Mouse (Mus musculus) CH12.LX (cell line): ENCODE measurements around the gene Ak9. TPM values are rescaled to one million over a fixed set of nuclear protein-coding genes. Genes with fewer than 3 reads are reported as not detected.

ENCODE experiments used
- DNase-seq: peaks from one replicate; pipeline ENCODE4 v3.0.0-alpha.2; 2013; ENCODE audit errors: extremely low read depth
- H3K27ac ChIP-seq: 2 replicates; pipeline ENCODE4 v1.5.1; 2012; ENCODE audit warnings: low read depth, mild to moderate bottlenecking, control low read depth, moderate library complexity; ENCODE audit not compliant: insufficient read depth
- H3K27me3 ChIP-seq: replicated peaks from 2 replicates; pipeline ENCODE3; 2012; ENCODE audit warnings: inconsistent platforms
- H3K36me3 ChIP-seq, 2 experiments: replicated peaks in 1 of 2; 2 replicates each; pipeline versions ENCODE3 to v1.6.1; 2012; ENCODE audit warnings: inconsistent platforms in 1 of 2, low read length in 1 of 2, mild to moderate bottlenecking in 1 of 2, mixed read lengths in 1 of 2, moderate library complexity in 1 of 2; ENCODE audit not compliant: control insufficient read depth in 1 of 2, insufficient read depth in 1 of 2
- H3K4me1 ChIP-seq, 2 experiments: 2 replicates each; pipeline ENCODE4 v1.6.1; 2012; ENCODE audit warnings: inconsistent platforms in 1 of 2, moderate library complexity in 1 of 2; ENCODE audit not compliant: insufficient read depth in 2 of 2, control insufficient read depth in 1 of 2
- H3K4me2 ChIP-seq: 2 replicates; pipeline ENCODE4 v1.6.1; 2012; ENCODE audit warnings: low read depth, mild to moderate bottlenecking, control low read depth; ENCODE audit not compliant: poor library complexity, insufficient read depth, severe bottlenecking
- H3K4me3 ChIP-seq, 3 experiments: fragments of 150-350 bp in 1 of 3; sonication (generic) in 1 of 3; replicated peaks in 1 of 3; 2 replicates each; pipeline versions ENCODE3 to v1.5.1; 2011 to 2012; ENCODE audit warnings: low read depth in 2 of 3, low read length in 2 of 3, mild to moderate bottlenecking in 2 of 3, moderate library complexity in 2 of 3, control low read depth in 1 of 3, improper control_type of control experiment in 1 of 3, inconsistent platforms in 1 of 3, mixed read lengths in 1 of 3; ENCODE audit not compliant: poor library complexity in 1 of 3
- H3K79me2 ChIP-seq: replicated peaks from 2 replicates; pipeline ENCODE4 v1.6.1; 2012; ENCODE audit warnings: mild to moderate bottlenecking, moderate library complexity; ENCODE audit not compliant: control insufficient read depth, poor library complexity, insufficient read depth, severe bottlenecking; ENCODE audit errors: extremely low read depth
- H3K9ac ChIP-seq: 2 replicates; pipeline ENCODE4 v1.6.1; 2012; ENCODE audit warnings: low read depth, mild to moderate bottlenecking, control low read depth, moderate library complexity; ENCODE audit not compliant: insufficient read depth
- H3K9me3 ChIP-seq: replicated peaks from 2 replicates; pipeline ENCODE3; 2012; ENCODE audit warnings: low read length, inconsistent platforms, mixed read lengths
- CTCF ChIP-seq, 2 experiments: IDR thresholded peaks in 1 of 2; conservative IDR thresholded peaks in 1 of 2; 2 replicates each; pipeline ENCODE4 v1.5.1; 2011 to 2012; ENCODE audit warnings: low read depth in 2 of 2, low read length in 2 of 2, improper control_type of control experiment in 1 of 2, inconsistent platforms in 1 of 2, mild to moderate bottlenecking in 1 of 2, moderate library complexity in 1 of 2
- ELF1 ChIP-seq: IDR thresholded peaks from 2 replicates; pipeline ENCODE4 v1.6.1; 2014; ENCODE audit warnings: low read depth, mild to moderate bottlenecking, inconsistent platforms, low read length, improper control_type of control experiment
- EP300 ChIP-seq: IDR thresholded peaks from 2 replicates; pipeline ENCODE4 v1.6.1; 2011; ENCODE audit warnings: low read length, improper control_type of control experiment
- HCFC1 ChIP-seq: IDR thresholded peaks from 2 replicates; pipeline ENCODE4 v1.6.1; 2012; ENCODE audit warnings: low read depth, mild to moderate bottlenecking, inconsistent platforms, low read length, improper control_type of control experiment
- KAT2A ChIP-seq: IDR thresholded peaks from 2 replicates; pipeline ENCODE4 v1.6.1; 2012; ENCODE audit warnings: low read length, improper control_type of control experiment, inconsistent platforms; ENCODE audit not compliant: insufficient replicate concordance
- MAZ ChIP-seq: IDR thresholded peaks from 2 replicates; pipeline ENCODE4 v1.6.1; 2012; ENCODE audit warnings: low read depth, mild to moderate bottlenecking, inconsistent platforms, low read length, improper control_type of control experiment, moderate library complexity
- RAD21 ChIP-seq: IDR thresholded peaks from 2 replicates; pipeline ENCODE4 v1.6.1; 2011; ENCODE audit warnings: low read depth, mild to moderate bottlenecking, low read length, improper control_type of control experiment, moderate library complexity
- RCOR1 ChIP-seq: conservative IDR thresholded peaks from 2 replicates; pipeline ENCODE4 v1.6.1; 2012; ENCODE audit warnings: low read depth, mild to moderate bottlenecking, inconsistent platforms, low read length, improper control_type of control experiment
- SIN3A ChIP-seq: IDR thresholded peaks from 2 replicates; pipeline ENCODE4 v1.6.1; 2012; ENCODE audit warnings: low read length, improper control_type of control experiment, inconsistent platforms
- SMC3 ChIP-seq: IDR thresholded peaks from 2 replicates; pipeline ENCODE4 v1.6.1; 2011; ENCODE audit warnings: low read depth, low read length, improper control_type of control experiment
- TBP ChIP-seq: conservative IDR thresholded peaks from 2 replicates; pipeline ENCODE4 v1.6.1; 2011; ENCODE audit warnings: low read depth, low read length, improper control_type of control experiment
- TCF12 ChIP-seq: IDR thresholded peaks from 2 replicates; pipeline ENCODE4 v1.6.1; 2014; ENCODE audit warnings: low read depth, mild to moderate bottlenecking, inconsistent platforms, low read length, improper control_type of control experiment
- dilution Hi-C: fragments of 300-500 bp; cut with MboI; formaldehyde crosslinking; loops from 2 replicates; pipeline ENCODE4 v1.14.3; 2020; ENCODE audit warnings: low sequenced_read_pairs; ENCODE audit not compliant: extremely low pct_unique_long_range_greater_than_20kb, extremely low pct_ligation_motif_present
- in situ Hi-C: fragments of 300-500 bp; cut with MboI; formaldehyde crosslinking; loops from 3 replicates; pipeline ENCODE4 v1.14.3; 2019; ENCODE audit warnings: low sequenced_read_pairs, low pct_ligation_motif_present, low pct_unique_long_range_greater_than_20kb, mixed read lengths
- polyA plus RNA-seq: library from polyadenylated mRNA; unstranded; fragments of >175 nt; gene quantifications from 2 replicates; pipeline ENCODE4 v1.2.1, GENCODE M21; 2012; ENCODE audit warnings: low read depth; ENCODE audit not compliant: insufficient read length
- total RNA-seq, 2 experiments: library from RNA; depleted of rRNA; stranded (reverse); fragments of 300-350 nt in 1 of 2; fragments of >200 nt in 1 of 2; gene quantifications; 2 replicates each; pipeline ENCODE4 v1.2.3; 2012 to 2014

The Ak9 gene
- total RNA-seq (2012; rRNA removed), result 0.04 TPM in 2 replicates
- 0.07 and 0.08 TPM in 2 replicates for total RNA-seq (2014; rRNA removed)
- polyA plus RNA-seq, result 0.11 and 0.31 TPM in 2 replicates

DNA sequence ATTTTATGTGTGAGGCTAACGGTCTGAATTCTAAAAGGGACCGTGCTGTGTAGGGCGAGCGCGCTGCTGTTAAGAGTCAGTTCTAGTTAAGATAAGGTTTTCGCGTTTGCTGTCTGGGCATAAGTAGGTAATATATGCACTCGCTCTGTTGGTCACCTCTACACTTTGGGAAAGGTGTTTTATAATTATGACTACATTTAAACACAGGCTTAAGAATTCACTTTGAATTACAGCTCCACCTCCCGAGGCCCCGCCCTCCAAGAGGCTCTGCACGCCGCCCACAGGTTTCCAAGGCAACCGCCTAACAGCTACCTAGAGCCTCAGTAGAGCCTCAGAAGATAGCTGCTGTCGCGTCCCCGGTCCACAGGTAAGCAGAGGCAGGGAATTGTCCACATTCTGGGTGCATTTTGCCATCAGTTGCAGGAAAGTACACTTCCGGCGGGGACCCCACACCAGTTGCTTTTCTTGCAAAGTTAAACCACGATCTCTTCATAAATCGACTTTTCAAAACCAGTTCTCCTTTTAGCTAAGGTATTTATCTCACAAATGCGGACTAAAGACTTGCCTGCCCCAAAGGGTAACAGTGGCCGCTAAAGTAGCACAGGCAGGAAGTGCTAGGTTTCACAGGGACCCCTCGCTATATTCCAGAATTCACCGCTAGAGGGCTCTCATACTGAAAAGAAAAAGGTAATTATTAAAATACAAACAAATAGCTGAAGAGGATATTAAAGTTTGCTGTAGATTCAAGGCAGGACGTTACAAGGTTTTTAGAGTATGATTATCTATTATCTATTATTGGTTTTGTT lies at the start of gene Ak9:
Gene Ak9, plus strand, starts transcription at position 342 of the 806 bp plus-strand sequence.
- Histone ChIP-seq H3K79me2 (peaks cover 9% of the 10 kb centered on the region; the same call in 1 of the 2 replicates), H3K9ac (peak within 1 kb of the TSS; percentile 68), H3K27me3 (no peaks in the 10 kb centered on the region), H3K4me2 (peak within 1 kb of the TSS; percentile 92), H3K4me1 (peaks cover 8 to 46% of the 10 kb centered on the region in 2 experiments), H3K4me3 (peak within 1 kb of the TSS; percentile 68 to 96 (median 95)), H3K9me3 (peaks cover 2% of the 10 kb centered on the region), H3K36me3 (peaks cover 0 to 4% of the 10 kb centered on the region in 2 experiments), H3K27ac (peak within 1 kb of the TSS; percentile 18; the same call in 1 of the 2 replicates)
- in situ Hi-C loops, result no loop called here
- peak; percentile 91 for DNase-seq
- TF ChIP-seq KAT2A, result no peak
- peak; percentile 77 to 79 for TF ChIP-seq CTCF (conservative IDR thresholded peaks at IDR 0.05 in 1 of 2, IDR thresholded peaks at IDR 0.05 in 1 of 2; ENCODE audit: low read depth in 2 of 2, low read length in 2 of 2)
- TF ChIP-seq MAZ, result 0 out of 2 replicates have a peak, but pooled peaks have one; percentile 8
- peak; percentile 85 for TF ChIP-seq SIN3A
- TF ChIP-seq SMC3, result peak; percentile 54
- no peak for TF ChIP-seq RCOR1
- TF ChIP-seq RAD21, result peak; percentile 40
- no peak for TF ChIP-seq EP300
- TF ChIP-seq ELF1, result peak; percentile 83
- TF ChIP-seq HCFC1, result peak; percentile 14; the same call in 1 of the 2 replicates
- dilution Hi-C loops, result no loop called here

DNA sequence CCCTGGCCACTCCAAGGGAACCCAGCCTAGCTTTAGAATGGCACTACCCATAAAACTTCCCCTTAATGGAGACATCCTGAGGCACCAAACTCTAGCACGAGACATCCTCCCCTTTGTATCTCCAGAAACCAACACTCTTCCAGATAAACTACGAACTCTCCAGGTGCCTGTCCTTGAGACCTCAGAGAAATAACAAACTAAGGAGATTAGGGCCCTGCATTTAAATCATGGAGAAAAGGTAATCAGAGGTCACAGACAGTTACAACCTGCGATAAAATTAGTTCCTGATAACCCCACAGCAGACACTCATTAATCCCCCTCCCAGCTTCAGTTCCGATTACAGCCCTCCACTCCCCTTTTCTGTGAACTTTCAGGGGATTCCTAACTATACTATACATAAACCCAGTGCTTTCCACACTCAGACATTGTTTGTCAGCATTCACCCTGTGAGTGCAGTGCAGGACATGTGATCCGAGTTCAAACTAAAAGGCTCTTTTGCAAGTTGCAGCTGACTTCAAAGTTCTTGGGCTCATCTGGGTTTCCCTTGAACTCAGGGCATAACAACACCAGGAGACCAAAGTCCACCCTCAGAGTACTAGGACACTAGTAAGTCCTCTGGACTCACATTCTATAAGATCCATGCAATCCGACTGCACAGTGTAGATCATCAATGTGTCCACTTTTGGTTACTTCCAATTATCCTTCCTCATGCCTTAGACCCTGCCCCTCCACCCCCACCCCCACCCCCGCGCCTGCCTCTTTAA lies 43.4 kb upstream of the Ak9 start:
- Histone ChIP-seq H3K4me1 (no peaks in the 10 kb centered on the region), H3K9me3 (no peaks in the 10 kb centered on the region), H3K79me2 (no peaks in the 10 kb centered on the region), H3K9ac (no peak overlapping the region), H3K4me2 (no peak overlapping the region), H3K27ac (no peak overlapping the region), H3K4me3 (no peak overlapping the region), H3K27me3 (no peaks in the 10 kb centered on the region), H3K36me3 (peaks cover 23 to 75% of the 10 kb centered on the region in 2 experiments)
- in situ Hi-C loops (no loop called here), dilution Hi-C loops (no loop called here)
- no peak for TF ChIP-seq TCF12
- no peak for TF ChIP-seq TBP
- no peak for TF ChIP-seq EP300
- TF ChIP-seq HCFC1, result no peak
- no peak for TF ChIP-seq ELF1
- TF ChIP-seq RAD21, result no peak
- DNase-seq, result no peak
